Mouse (Mus musculus): ENCODE results near the gene Pik3c2b.

GRCm38 (mm10) chr1:133077606-133078337 is 32.3 kb downstream of the Pik3c2b start:
- TF ChIP-seq CTCF (IDR thresholded peaks at IDR 0.05; ENCODE audit: control insufficient read depth, insufficient read depth, insufficient replicate concordance, low read depth, low read length) (no peak), POLR2A (IDR thresholded peaks at IDR 0.05; ENCODE audit: control insufficient read depth, low read depth, low read length) (no peak)
